Mouse (Mus musculus) forebrain, embryonic 10.5 days (tissue): Measurements from ENCODE around the gene Gm14399. TPM values are rescaled to one million over a fixed set of nuclear protein-coding genes. Genes with fewer than 3 reads are reported as not detected.
"Not testable (repeated sequence)": the region's sequence is repeated elsewhere in the genome, so short reads cannot be mapped to it uniquely, and the experiment has no call there.

ENCODE experiments used
- DNase-seq: peaks from one replicate; pipeline ENCODE4 v3.0.0-alpha.2; 2017; ENCODE audit warnings: low spot score; ENCODE audit errors: extremely low spot score
- H3K27ac ChIP-seq: fragments of 300-500 bp; sonication (generic); 2 replicates; pipeline ENCODE4 v1.5.1; 2016; ENCODE audit warnings: mild to moderate bottlenecking
- H3K27me3 ChIP-seq: fragments of 300-500 bp; sonication (generic); 2 replicates; pipeline ENCODE4 v1.6.1; 2016; ENCODE audit warnings: mild to moderate bottlenecking; ENCODE audit not compliant: poor library complexity, severe bottlenecking
- H3K36me3 ChIP-seq: fragments of 300-500 bp; sonication (generic); replicated peaks from 2 replicates; pipeline ENCODE4 v1.6.1; 2016; ENCODE audit warnings: mild to moderate bottlenecking, moderate library complexity
- H3K4me1 ChIP-seq: fragments of 300-500 bp; sonication (generic); 2 replicates; pipeline ENCODE4 v1.6.1; 2016
- H3K4me3 ChIP-seq: fragments of 300-500 bp; sonication (generic); 2 replicates; pipeline ENCODE4 v1.5.1; 2016; ENCODE audit warnings: mild to moderate bottlenecking, moderate library complexity
- H3K9me3 ChIP-seq: fragments of 300-500 bp; sonication (generic); 2 replicates; pipeline ENCODE4 v1.6.1; 2016; ENCODE audit warnings: mild to moderate bottlenecking, moderate library complexity
- WGBS: fragments of 180-500 bp; shearing (Covaris S2); methylation state at CpG from one replicate; pipeline ENCODE4 v1.1.7; 2016; 5-methylcytosine and 5-hydroxymethylcytosine counted together
- polyA plus RNA-seq: library from polyadenylated mRNA; unstranded; fragments of >200 nt; fragmentation: Nextera tagmentation; extraction: Ambion mirVana; gene quantifications from 2 replicates; pipeline ENCODE4 v1.2.1, GENCODE M21; 2016

The Gm14399 gene
- polyA plus RNA-seq, 1 experiment from 2014 or later: 7.4 TPM

DNA sequence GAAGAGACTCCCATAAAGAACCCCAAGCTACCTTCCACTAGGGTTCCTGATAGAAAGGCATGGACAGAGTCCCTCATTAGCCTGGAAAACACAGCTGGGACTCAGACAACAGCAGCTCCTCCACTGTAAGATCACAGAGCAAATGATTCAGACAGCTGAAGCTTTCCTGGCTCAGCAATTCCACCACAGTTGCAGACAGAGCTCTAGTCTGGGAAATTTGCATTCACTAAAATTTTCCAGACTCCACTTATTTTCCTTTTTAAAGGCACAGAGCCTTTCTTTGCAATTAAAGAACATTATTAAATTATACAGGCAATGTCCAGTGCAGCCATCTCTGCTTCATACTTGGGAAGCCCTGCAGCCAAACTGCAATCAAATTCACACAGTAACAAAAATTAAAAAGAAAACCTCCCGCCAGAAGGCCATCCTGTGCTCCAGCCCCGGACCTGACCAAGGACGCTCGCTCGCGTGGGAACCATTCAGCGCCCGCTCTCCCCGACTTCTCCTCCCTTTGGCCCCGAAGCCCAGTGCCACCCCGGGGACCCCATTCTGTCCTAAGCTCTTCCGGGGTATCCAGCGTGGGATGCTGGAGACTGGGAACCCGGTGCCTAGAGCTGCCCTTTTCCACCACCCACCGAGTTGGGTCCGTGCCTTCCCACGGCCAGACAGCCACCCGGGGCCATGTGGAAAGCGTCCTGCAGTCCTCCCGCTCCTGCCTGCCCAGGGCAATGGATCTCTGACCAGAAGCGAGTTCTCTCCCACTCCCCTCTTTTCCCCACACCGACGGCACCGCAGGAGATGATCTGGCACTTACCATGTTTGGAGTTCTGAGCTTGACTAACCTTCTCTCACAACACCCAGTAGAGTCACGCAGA, 457 bp downstream of the Gm14399 start:
- not testable (repeated sequence) for DNase-seq, H3K27me3 ChIP-seq, H3K9me3 ChIP-seq, H3K36me3 ChIP-seq, H3K4me1 ChIP-seq
- peak overlapping the region; percentile 63; the same call in 1 of the 2 replicates for H3K27ac ChIP-seq
- H3K4me3 ChIP-seq: peak overlapping the region; percentile 53
- WGBS: 2% methylated on average over 25 of the region's 25 CpGs

DNA sequence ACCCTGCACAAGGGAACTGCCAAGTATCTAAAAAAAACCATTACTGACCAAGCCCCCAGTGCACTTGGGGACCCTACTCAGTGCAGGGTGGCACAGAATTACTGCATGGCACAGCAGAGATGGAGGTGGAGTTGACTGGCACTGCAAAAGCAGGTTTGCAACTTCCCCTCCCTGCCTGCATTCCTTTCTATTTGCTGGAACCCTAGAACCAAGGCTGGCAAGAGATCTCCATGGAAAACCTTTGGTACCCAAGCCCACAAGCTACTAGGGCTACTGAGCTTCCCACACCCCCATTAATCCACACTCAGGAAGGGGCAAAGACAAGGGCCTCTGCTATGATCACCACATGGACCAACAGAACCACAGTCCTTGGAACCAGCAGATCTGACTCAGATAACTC, 1.2 kb downstream of the Gm14399 start:
- H3K9me3 ChIP-seq, H3K27ac ChIP-seq, H3K36me3 ChIP-seq, H3K4me3 ChIP-seq, H3K4me1 ChIP-seq, DNase-seq, H3K27me3 ChIP-seq: not testable (repeated sequence)

Other genes with a start within 250 kb of the Gm14399 start
- gene Gm14444, start 131.8 kb downstream of the Gm14399 start, polyA plus RNA-seq: not detected in 2 replicates
- gene Gm14393, start 74.2 kb downstream of the Gm14399 start, polyA plus RNA-seq: 0.42 and 1.3 TPM in 2 replicates
- 0.88 and 0.92 TPM in 2 replicates for gene Gm14443, start 33.9 kb upstream of the Gm14399 start, polyA plus RNA-seq
- 3.3 and 7.2 TPM in 2 replicates for gene Gm14391, start 64.9 kb upstream of the Gm14399 start, polyA plus RNA-seq
- gene Gm14440, start 133.1 kb upstream of the Gm14399 start, polyA plus RNA-seq: 5.1 TPM in 1 of 2 replicates, not detected in the other
- 21.5 and 24.5 TPM in 2 replicates for gene Gm4631, start 196.2 kb upstream of the Gm14399 start, polyA plus RNA-seq
- gene Zfp968, start 230.4 kb upstream of the Gm14399 start, polyA plus RNA-seq: 6.3 and 7.4 TPM in 2 replicates